Mouse (Mus musculus) heart, postnatal 36 days (tissue): ENCODE data around the gene Galns. TPM values are rescaled to one million over a fixed set of nuclear protein-coding genes. Genes with fewer than 3 reads are reported as not detected.

Experiments used
- DNase-seq, 2 experiments: peaks; one replicate each; pipeline ENCODE4 v3.0.0; 2021 to 2022
- intact Hi-C: fragments of 180-260 bp; cut with DNase I; formaldehyde crosslinking; loops from one replicate; pipeline ENCODE4 v1.15.1; 2025
- microRNA-seq, 2 experiments: library from miRNA; unstranded; fragments of <30 nt; microRNA quantifications; one replicate each; pipeline ENCODE4 v1.2.0; 2021; ENCODE audit warnings: borderline number of aligned reads in 2 of 2
- total RNA-seq, 2 experiments: library from RNA; stranded (reverse); gene quantifications; 2 replicates each; pipeline ENCODE4 v1.2.3; 2021

The Galns gene
- total RNA-seq, 2 experiments from 2014 or later = 3.1 to 3.5 TPM

DNA sequence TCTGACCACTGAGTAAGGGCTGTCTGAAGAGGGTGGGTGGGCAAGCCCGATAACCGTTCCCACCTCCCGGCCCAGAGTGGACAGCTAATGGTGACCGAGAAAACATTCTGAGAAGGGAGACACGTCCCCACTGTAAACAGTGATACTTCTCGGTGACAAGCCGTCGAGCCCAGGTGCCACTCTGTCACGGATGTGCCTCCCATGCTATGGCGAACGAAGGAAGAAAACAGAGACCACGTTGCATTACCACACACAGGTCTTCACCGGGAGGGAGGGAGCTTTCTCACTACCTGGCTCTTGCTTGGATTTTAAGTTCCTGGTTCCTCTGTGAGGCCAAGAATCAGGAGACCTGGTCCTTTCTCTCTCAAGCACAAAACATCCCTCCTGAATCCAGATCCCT, 62.9 kb downstream of the Galns start:
- intact Hi-C loops = loop anchor here (2.0 kb wide), 1 partner anchor 32 kb away; no protein-coding TSS in a partner anchor
- DNase-seq = no peak

DNA sequence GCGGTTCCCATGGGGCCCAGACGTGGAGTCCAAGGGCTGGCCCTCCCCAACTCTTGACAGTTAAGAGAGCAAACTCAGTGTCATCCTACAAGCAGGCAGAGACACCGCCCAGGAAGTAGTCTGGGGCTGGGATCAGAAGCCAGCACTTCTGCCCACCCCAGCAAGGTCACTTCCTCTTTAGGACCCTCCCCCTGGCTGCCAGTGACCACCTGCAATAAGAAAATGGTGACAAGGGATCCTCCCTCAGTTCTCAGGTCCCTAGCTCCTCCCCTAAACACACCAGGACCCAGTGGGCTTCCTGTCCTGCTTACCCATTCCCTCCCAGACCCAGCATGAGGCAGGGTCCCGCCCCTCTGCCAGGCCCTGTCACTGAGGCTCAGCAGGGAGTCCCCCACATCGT, 63.4 kb downstream of the Galns start:
- peak in 1 of 2 experiments; percentile 32 for DNase-seq
- intact Hi-C loops = loop anchor here (2.0 kb wide), 3 partner anchors 17 to 31 kb away; no protein-coding TSS in a partner anchor

GRCm38 (mm10) chr8:122546811-122547453, 64.3 kb downstream of the Galns start:
- peak; percentile 71 to 73 for DNase-seq
- intact Hi-C loops = loop anchor here (2.0 kb wide), 2 partner anchors 16 to 24 kb away; no protein-coding TSS in a partner anchor

- intact Hi-C loops = loop anchor here (2.0 kb wide), 2 partner anchors 15 to 23 kb away; no protein-coding TSS in a partner anchor
- no peak for DNase-seq
Observed at GRCm38 (mm10) chr8:122546066-122546755, 65.1 kb downstream of the Galns start.

DNA sequence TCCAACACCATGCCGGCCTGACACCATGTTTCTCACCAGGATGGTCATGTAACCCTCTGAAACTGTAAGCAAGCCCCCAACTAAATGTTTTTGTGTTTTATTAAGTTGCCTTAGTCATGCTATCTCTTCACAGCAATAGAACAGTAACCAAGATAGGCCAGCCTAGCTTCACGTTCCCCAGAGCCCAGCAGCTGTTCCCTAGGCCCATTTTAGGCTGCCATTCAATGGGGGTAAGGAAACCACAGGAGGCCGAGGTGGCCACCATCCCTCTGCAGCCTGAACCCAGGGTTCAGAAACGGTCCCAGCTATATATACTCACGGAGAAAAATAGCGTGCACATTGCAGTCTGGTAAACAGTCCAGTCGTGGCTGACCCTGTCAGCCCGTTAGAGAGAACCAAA, 67.1 kb downstream of the Galns start:
- DNase-seq = no peak
- intact Hi-C loops = no loop called here

DNA sequence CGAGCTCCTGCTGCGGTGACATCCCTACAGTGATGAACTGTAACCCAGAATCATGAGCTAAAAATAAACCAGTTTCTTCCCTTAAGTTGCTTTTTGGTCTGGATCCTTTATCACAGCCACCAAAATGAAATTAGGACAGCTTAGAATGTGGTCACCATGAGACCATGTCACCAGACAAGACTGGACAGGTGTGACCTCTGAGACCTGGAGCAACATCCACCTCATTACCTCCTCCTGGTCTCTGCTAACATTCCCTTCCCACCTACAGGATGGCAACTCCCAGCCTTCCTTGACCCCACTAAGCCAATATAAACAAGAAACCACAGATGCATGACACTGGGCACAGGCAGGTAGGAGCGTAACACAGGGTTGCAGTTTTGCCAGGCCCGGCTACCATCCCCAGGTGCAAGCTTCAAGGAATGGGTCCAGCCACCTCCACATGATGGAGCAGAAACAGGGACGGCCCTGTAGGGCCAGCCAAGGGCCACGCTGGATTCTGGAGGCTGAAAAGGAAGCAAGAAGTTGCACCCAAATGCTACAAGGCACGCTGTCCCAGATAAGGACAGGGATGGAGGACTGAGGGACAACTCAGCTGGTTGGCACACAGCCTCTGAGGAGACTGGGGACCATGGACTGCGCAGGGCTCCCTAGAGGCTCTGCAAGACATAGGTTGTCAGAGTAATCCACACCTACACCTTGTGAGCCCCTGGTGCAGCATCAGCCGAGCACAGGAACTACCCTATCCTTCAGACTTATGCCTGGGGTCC, 72.8 kb downstream of the Galns start:
- intact Hi-C loops = no loop called here
- DNase-seq = no peak

DNA sequence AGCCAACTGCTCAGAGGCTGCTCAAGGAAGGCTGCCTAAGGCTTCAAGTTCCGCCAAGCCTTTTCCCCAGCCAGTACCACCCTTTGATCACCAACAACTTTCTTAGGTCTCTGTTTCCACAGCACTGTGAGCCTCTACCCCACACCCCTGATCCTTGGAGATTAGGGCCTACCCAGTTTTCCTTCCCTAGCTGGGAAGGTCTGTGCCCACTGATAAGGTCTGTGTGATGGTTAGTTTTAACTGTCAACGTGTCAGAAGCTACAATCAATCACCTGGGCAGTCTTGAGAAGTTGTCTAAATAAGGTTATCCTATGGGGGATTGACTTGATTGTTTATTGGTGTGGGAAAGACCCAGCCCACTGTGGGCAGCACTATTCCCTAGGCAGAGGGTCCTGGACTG, 73.5 kb downstream of the Galns start:
- intact Hi-C loops = no loop called here
- no peak for DNase-seq

DNA sequence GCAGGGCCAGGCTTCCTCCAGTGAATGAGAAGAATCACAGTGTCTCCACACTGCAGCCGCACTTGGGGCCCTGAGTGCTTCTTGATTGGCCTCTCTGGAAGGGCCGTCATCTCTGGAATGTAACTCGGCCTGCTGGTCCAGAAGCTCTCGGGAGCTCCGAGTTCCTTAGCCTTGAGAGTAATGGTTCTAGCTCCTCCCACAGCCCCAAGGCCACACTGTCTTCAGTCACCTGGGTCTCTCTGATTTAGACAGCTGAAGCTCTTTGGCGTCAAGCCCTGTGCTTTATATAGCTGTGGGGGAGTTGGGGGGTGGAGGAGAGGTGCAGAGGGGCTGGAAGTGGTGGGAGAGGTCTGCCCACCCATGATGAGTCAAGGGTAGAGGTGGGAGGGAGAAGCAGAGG, 74.2 kb downstream of the Galns start:
- intact Hi-C loops = no loop called here
- no peak for DNase-seq

DNA sequence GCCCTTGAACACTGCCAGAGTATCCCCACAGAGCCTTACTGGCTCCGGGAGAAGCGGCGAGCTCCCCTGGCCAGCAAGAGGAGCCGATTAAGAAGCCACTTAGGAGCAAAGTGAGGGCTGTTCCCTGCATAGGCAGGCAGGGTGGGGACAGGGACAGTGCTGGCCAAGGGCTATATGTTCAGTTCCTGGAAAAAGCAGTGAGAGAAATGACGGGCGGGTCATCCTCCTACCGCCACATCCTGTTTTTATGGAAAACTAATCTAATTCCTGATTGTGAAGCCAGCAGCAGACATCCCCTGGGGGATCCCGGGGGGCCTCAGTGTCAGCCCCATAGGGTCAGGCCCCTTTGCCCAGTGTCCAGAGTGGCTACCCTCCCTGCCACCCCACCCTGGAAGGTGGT, 80.0 kb downstream of the Galns start:
- DNase-seq = peak in 1 of 2 experiments; percentile 24
- intact Hi-C loops = loop anchor here (2.0 kb wide), 1 partner anchor 15 kb away; no protein-coding TSS in a partner anchor

- intact Hi-C loops = no loop called here
- DNase-seq = no peak
Observed at GRCm38 (mm10) chr8:122529159-122529558, 82.1 kb downstream of the Galns start.

Small RNA genes within 50 kb of the gene (microRNA-seq; reads per million reads assigned to microRNA genes)
- gene Mir6396 = 0 reads per million in 2 experiments

Other genes with a start within 250 kb of the Galns start
- gene Zc3h18, start 234.9 kb downstream of the Galns start, total RNA-seq = 10 to 100 TPM; 21.4 to 23.0 TPM
- not detected for gene Il17c, start 189.4 kb downstream of the Galns start, total RNA-seq
- 10 to 100 TPM; 40.4 to 42.1 TPM for gene Cyba, start 178.5 kb downstream of the Galns start, total RNA-seq
- gene Mvd, start 168.0 kb downstream of the Galns start, total RNA-seq = 1 to 10 TPM; 4.5 to 5.5 TPM
- gene Snai3, start 150.7 kb downstream of the Galns start, total RNA-seq = 1 to 10 TPM; 2.2 to 5.0 TPM
- gene Rnf166, start 135.4 kb downstream of the Galns start, total RNA-seq = 10 to 100 TPM; 37.3 to 40.0 TPM
- gene Ctu2, start 135.3 kb downstream of the Galns start, total RNA-seq = 10 to 100 TPM in 1 of 2 experiments, 1 to 10 TPM in 1; 7.1 to 10.7 TPM
- 10 to 100 TPM; 18.8 to 21.6 TPM for gene Piezo1, start 60.1 kb downstream of the Galns start, total RNA-seq
- 1 to 10 TPM; 2.4 to 2.5 TPM for gene Cdt1, start 43.4 kb downstream of the Galns start, total RNA-seq
- 10 to 100 TPM; 29.8 to 38.9 TPM for gene Aprt, start 34.6 kb downstream of the Galns start, total RNA-seq
- 10 to 100 TPM; 65.8 to 67.9 TPM for gene Trappc2l, start 177 bp upstream of the Galns start, total RNA-seq
- gene Pabpn1l, start 11.3 kb upstream of the Galns start, total RNA-seq = not detected
- 10 to 100 TPM; 19.7 to 23.0 TPM for gene Cbfa2t3, start 87.6 kb upstream of the Galns start, total RNA-seq
- 10 to 100 TPM; 28.3 to 30.6 TPM for gene Acsf3, start 164.0 kb upstream of the Galns start, total RNA-seq
- not detected for gene Cdh15, start 236.5 kb upstream of the Galns start, total RNA-seq